Mouse (Mus musculus): ENCODE data around the gene Tbcel. TPM values are rescaled to one million over a fixed set of nuclear protein-coding genes. Genes with fewer than 3 reads are reported as not detected.
A peak's percentile ranks its signal among the peaks of the same experiment; 100 is the strongest.

Tbcel gene
- polyA plus RNA-seq, 1 experiment from 2014 or later: 4.8 TPM

DNA sequence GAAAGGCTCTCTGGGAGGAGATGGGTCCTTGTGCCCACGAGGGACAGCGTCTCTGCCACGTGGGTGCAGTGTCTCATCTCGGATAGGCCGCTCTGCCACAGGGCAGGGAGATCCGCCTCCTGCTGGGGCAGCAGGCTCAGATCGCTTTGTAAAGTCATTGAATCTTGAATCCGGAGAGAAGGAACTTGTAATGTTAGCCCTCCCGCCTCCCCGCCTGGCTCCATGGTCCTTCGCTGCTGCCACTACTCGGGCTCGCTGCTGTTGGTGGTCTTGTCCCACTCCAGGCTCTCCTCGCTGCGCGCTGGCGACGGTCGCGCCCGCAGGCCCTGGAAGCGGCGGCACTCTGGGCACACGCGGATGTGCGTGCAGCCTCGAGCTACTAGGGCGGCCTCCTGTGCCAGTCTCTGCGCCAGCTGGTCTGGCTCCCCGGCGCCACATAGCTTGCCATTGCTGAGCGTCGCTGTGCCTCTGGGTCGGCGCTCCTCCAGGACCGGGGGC lies 13.0 kb upstream of the Tbcel start:
- 11% methylated on average over 36 of the region's 36 CpGs for WGBS
- no peak overlapping the region for H3K27ac ChIP-seq (ENCODE audit: low read length)
- H3K9ac ChIP-seq (ENCODE audit: low read length): peak overlapping the region; percentile 53
- H3K4me1 ChIP-seq (replicated peaks; ENCODE audit: control insufficient read depth, insufficient read depth, low read length): peaks cover 5% of the 10 kb centered on the region; the same call in 1 of the 2 replicates
- H3K4me2 ChIP-seq (ENCODE audit: low read depth, low read length): peak overlapping the region; percentile 56
- no peaks in the 10 kb centered on the region for H3K36me3 ChIP-seq (ENCODE audit: control insufficient read depth, insufficient read depth, low read length)
- H3K4me3 ChIP-seq (ENCODE audit: low read length): peak overlapping the region; percentile 35
- H3K27me3 ChIP-seq (ENCODE audit: control insufficient read depth, insufficient read depth, low read depth, low read length): no peaks in the 10 kb centered on the region; the same call in 1 of the 2 replicates
- H3K9me3 ChIP-seq (ENCODE audit: control insufficient read depth, low read length): no peaks in the 10 kb centered on the region
- ATAC-seq (ENCODE audit: low read depth): peak; percentile 77

DNA sequence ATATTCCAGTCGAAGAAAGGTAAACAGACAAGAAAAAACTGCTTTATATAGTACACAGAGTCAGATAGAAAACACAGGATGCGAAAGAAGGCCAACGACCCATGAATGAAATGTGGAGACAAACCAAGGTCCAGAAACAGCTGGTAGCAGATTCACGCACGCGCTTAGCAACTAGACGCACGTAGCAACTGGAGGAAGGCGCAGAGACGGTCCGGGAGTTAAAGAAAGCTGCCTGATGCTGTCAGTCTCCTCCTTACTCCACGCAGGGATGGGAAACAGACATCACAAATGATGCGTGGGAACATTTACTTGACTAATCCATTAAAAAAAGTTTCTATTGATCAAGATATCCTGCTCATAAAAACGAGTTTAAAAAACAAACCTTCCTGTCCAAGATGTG lies 10.6 kb upstream of the Tbcel start:
- Histone ChIP-seq H3K4me2 (ENCODE audit: low read depth, low read length) (no peak overlapping the region), H3K4me1 (replicated peaks; ENCODE audit: control insufficient read depth, insufficient read depth, low read length) (peaks cover 5% of the 10 kb centered on the region; the same call in 1 of the 2 replicates), H3K27me3 (ENCODE audit: control insufficient read depth, insufficient read depth, low read depth, low read length) (no peaks in the 10 kb centered on the region; the same call in 1 of the 2 replicates), H3K9me3 (ENCODE audit: control insufficient read depth, low read length) (no peaks in the 10 kb centered on the region), H3K27ac (ENCODE audit: low read length) (no peak overlapping the region), H3K36me3 (ENCODE audit: control insufficient read depth, insufficient read depth, low read length) (no peaks in the 10 kb centered on the region), H3K4me3 (ENCODE audit: low read length) (no peak overlapping the region), H3K9ac (ENCODE audit: low read length) (no peak overlapping the region)
- WGBS: 52% methylated on average over 14 of the region's 14 CpGs
- ATAC-seq (ENCODE audit: low read depth): no peak

DNA sequence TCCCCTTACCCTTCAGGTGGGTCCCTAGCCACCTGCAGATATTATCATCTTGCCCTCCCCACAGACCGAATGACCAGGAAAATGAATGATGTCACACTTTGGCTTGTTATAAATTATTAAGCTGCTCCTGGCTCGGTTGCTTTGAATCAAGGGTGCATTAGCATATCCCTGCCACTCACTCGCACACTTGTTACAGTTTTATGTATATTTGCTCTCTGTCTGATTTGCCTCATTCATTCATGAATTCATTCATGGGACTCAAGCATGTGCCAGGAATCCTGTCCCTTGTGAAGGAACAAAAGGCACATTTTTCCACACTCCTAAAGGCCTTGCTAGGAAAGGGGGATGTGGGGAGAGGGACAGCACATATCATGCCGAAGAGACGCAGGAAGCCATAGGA lies 5.5 kb upstream of the Tbcel start:
- H3K27ac ChIP-seq (ENCODE audit: low read length): no peak overlapping the region
- H3K36me3 ChIP-seq (ENCODE audit: control insufficient read depth, insufficient read depth, low read length): no peaks in the 10 kb centered on the region
- H3K27me3 ChIP-seq (ENCODE audit: control insufficient read depth, insufficient read depth, low read depth, low read length): no peaks in the 10 kb centered on the region
- no peak overlapping the region for H3K4me2 ChIP-seq (ENCODE audit: low read depth, low read length)
- no peak overlapping the region for H3K9ac ChIP-seq (ENCODE audit: low read length)
- peak; percentile 64 for ATAC-seq (ENCODE audit: low read depth)
- no peaks in the 10 kb centered on the region for H3K9me3 ChIP-seq (ENCODE audit: control insufficient read depth, low read length)
- 51% methylated on average over 5 of the region's 5 CpGs for WGBS
- peaks cover 7% of the 10 kb centered on the region; the same call in 1 of the 2 replicates for H3K4me1 ChIP-seq (replicated peaks; ENCODE audit: control insufficient read depth, insufficient read depth, low read length)
- H3K4me3 ChIP-seq (ENCODE audit: low read length): no peak overlapping the region

DNA sequence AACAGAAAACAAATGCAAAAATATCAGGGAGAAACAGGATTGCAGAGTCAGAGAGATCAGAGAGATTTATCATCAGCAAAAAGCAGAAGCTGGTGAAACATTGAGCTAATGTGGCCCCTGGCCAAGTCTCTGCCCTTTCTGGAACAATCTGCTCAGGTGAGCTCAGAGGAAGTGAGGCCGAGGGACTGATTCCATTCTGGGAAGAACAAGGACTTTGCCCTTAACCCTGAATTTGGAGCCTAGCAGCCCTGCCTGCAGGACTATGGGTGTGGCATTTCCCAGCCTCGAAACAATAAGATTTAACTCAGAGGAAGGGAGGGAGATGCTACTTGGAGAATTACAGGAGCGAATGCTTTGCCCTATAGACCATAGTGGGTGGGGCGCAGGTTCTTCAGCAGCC lies 4.7 kb upstream of the Tbcel start:
- ATAC-seq (ENCODE audit: low read depth): no peak
- H3K27me3 ChIP-seq (ENCODE audit: control insufficient read depth, insufficient read depth, low read depth, low read length): no peaks in the 10 kb centered on the region
- no peak overlapping the region for H3K4me2 ChIP-seq (ENCODE audit: low read depth, low read length)
- no peak overlapping the region for H3K27ac ChIP-seq (ENCODE audit: low read length)
- H3K4me3 ChIP-seq (ENCODE audit: low read length): no peak overlapping the region
- WGBS: 48% methylated on average over 4 of the region's 4 CpGs
- no peak overlapping the region for H3K9ac ChIP-seq (ENCODE audit: low read length)
- H3K9me3 ChIP-seq (ENCODE audit: control insufficient read depth, low read length): no peaks in the 10 kb centered on the region
- H3K36me3 ChIP-seq (ENCODE audit: control insufficient read depth, insufficient read depth, low read length): no peaks in the 10 kb centered on the region
- peaks cover 7% of the 10 kb centered on the region; the same call in 1 of the 2 replicates for H3K4me1 ChIP-seq (replicated peaks; ENCODE audit: control insufficient read depth, insufficient read depth, low read length)

DNA sequence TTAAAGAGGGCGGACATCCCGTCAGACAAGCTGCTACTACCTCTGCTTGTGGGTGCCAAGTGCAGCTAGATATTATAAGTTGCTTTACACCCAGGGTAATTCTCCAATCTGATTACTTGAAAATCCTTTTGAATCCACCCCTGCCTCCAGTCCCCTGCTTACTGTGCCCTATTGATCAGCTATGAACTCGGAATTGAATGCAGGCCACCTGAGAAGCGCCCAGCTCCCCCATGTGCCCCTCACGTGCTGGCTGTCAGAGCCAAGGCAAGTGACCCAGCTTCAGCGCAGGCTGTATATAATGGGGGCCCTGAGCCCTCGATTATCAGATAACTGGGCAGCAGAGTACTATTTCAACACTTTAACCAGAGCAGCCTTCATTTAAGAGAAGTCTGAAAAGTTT lies 626 bp upstream of the Tbcel start:
- no peak overlapping the region for H3K4me3 ChIP-seq (ENCODE audit: low read length)
- H3K4me1 ChIP-seq (replicated peaks; ENCODE audit: control insufficient read depth, insufficient read depth, low read length): peaks cover 7% of the 10 kb centered on the region; the same call in 1 of the 2 replicates
- no peak overlapping the region for H3K9ac ChIP-seq (ENCODE audit: low read length)
- no peak for ATAC-seq (ENCODE audit: low read depth)
- no peaks in the 10 kb centered on the region for H3K36me3 ChIP-seq (ENCODE audit: control insufficient read depth, insufficient read depth, low read length)
- WGBS: 50% methylated on average over 7 of the region's 7 CpGs
- H3K9me3 ChIP-seq (ENCODE audit: control insufficient read depth, low read length): no peaks in the 10 kb centered on the region
- no peaks in the 10 kb centered on the region for H3K27me3 ChIP-seq (ENCODE audit: control insufficient read depth, insufficient read depth, low read depth, low read length)
- H3K4me2 ChIP-seq (ENCODE audit: low read depth, low read length): no peak overlapping the region
- H3K27ac ChIP-seq (ENCODE audit: low read length): no peak overlapping the region

DNA sequence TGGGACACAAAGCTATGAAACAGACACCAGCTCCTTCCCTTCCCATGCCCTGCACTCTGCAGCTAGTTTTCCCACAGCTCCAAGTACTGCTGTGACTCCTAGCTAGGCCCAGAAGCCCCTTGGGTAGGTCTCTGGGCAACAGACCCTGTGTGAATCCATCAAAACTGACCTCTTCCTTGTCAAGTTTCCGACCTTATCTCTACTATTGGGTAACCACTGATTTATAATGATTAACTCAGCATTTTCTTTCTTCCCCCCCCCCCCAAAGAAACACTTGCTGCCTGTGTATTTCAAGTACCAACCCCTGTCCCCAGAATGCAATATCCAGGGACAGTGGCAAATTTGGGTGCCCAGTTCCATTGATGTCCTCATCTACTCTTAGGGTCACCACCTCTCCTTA lies 587 bp downstream of the Tbcel start:
- WGBS: 23% methylated on average over 1 of the region's 1 CpGs
- H3K4me2 ChIP-seq (ENCODE audit: low read depth, low read length): no peak overlapping the region
- no peak overlapping the region for H3K9ac ChIP-seq (ENCODE audit: low read length)
- no peak overlapping the region for H3K4me3 ChIP-seq (ENCODE audit: low read length)
- no peaks in the 10 kb centered on the region for H3K9me3 ChIP-seq (ENCODE audit: control insufficient read depth, low read length)
- H3K4me1 ChIP-seq (replicated peaks; ENCODE audit: control insufficient read depth, insufficient read depth, low read length): no peaks in the 10 kb centered on the region
- H3K27ac ChIP-seq (ENCODE audit: low read length): no peak overlapping the region
- H3K27me3 ChIP-seq (ENCODE audit: control insufficient read depth, insufficient read depth, low read depth, low read length): no peaks in the 10 kb centered on the region
- ATAC-seq (ENCODE audit: low read depth): no peak
- no peaks in the 10 kb centered on the region for H3K36me3 ChIP-seq (ENCODE audit: control insufficient read depth, insufficient read depth, low read length)

DNA sequence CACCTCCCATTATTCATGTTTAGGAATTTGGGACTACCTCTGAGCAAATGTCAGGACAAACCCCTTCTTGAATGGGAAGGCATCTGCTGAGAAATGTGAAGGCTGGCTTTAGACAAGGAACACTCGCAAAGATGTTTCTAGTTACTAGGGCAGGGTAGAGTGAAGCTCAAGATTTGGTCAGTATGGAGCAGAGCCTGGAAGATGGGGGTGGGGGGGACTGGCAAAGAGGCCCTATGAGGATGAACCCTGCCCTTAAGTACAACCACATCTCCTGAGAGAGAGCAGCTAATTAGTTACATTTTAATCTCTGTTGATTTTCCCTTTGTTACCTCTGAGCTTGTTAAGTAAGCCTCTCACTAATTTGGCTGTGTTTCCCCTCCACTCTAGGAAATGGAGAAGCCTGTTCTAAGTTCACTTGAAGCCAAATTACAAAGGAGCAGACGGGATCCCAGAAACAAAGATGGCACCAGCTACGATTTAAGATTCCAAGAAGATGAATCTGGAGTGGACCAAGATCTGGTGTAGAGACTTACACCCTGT lies 2.6 kb downstream of the Tbcel start:
- no peak for ATAC-seq (ENCODE audit: low read depth)
- 79% methylated on average over 3 of the region's 3 CpGs for WGBS
- no peak overlapping the region for H3K4me2 ChIP-seq (ENCODE audit: low read depth, low read length)

DNA sequence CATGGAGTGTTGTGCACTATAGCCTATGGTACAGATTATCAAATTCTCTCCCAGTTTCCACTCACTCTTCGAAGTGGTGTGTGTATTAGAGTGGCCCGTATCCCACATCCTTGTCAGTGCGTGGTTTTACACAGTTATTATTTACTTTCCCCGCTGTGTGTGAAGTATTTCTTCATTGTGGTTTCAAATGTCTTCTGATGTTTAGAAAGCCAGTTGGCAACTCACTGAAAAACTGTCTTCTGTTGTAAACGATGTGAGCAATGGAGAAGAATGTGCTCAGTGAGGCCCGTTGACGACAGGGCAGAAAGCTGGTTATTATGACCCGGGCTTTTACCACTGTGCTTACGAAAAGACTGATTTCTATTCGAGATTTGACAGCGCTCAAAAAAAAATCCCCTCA lies 3.0 kb downstream of the Tbcel start:
- Histone ChIP-seq H3K4me2 (ENCODE audit: low read depth, low read length) (no peak overlapping the region), H3K27me3 (ENCODE audit: control insufficient read depth, insufficient read depth, low read depth, low read length) (no peaks in the 10 kb centered on the region), H3K4me3 (ENCODE audit: low read length) (no peak overlapping the region), H3K9ac (ENCODE audit: low read length) (no peak overlapping the region), H3K27ac (ENCODE audit: low read length) (no peak overlapping the region), H3K4me1 (replicated peaks; ENCODE audit: control insufficient read depth, insufficient read depth, low read length) (no peaks in the 10 kb centered on the region), H3K36me3 (ENCODE audit: control insufficient read depth, insufficient read depth, low read length) (no peaks in the 10 kb centered on the region), H3K9me3 (ENCODE audit: control insufficient read depth, low read length) (no peaks in the 10 kb centered on the region)
- WGBS: 43% methylated on average over 11 of the region's 11 CpGs
- ATAC-seq (ENCODE audit: low read depth): no peak

More for the DNA sequence above, 2.6 kb downstream of the Tbcel start:
- Histone ChIP-seq H3K9me3 (ENCODE audit: control insufficient read depth, low read length) (no peaks in the 10 kb centered on the region), H3K4me1 (replicated peaks; ENCODE audit: control insufficient read depth, insufficient read depth, low read length) (no peaks in the 10 kb centered on the region), H3K36me3 (ENCODE audit: control insufficient read depth, insufficient read depth, low read length) (no peaks in the 10 kb centered on the region), H3K9ac (ENCODE audit: low read length) (no peak overlapping the region), H3K27ac (ENCODE audit: low read length) (no peak overlapping the region), H3K4me3 (ENCODE audit: low read length) (no peak overlapping the region), H3K27me3 (ENCODE audit: control insufficient read depth, insufficient read depth, low read depth, low read length) (no peaks in the 10 kb centered on the region)

DNA sequence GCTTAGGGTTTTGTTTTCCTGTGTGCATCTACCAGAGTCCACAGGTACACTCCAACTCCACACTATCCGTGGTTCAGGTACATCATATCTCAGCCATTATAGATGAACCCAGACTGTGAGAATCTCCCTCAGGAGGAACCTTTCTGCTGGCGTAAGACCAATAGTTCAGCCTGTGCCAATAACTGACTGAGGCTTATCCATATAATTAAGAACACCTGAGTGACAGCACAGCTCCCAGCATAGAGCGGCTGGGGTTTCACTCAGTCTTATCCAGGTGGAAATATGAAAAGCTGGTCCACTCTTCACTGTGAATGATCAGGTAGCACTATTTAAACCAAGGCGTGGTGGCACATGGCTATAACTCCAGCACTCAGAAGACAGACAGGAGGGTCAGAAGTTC lies 3.9 kb downstream of the Tbcel start:
- Histone ChIP-seq H3K27me3 (ENCODE audit: control insufficient read depth, insufficient read depth, low read depth, low read length) (no peaks in the 10 kb centered on the region), H3K27ac (ENCODE audit: low read length) (no peak overlapping the region), H3K4me3 (ENCODE audit: low read length) (no peak overlapping the region), H3K4me2 (ENCODE audit: low read depth, low read length) (no peak overlapping the region), H3K9ac (ENCODE audit: low read length) (no peak overlapping the region), H3K4me1 (replicated peaks; ENCODE audit: control insufficient read depth, insufficient read depth, low read length) (no peaks in the 10 kb centered on the region), H3K36me3 (ENCODE audit: control insufficient read depth, insufficient read depth, low read length) (no peaks in the 10 kb centered on the region), H3K9me3 (ENCODE audit: control insufficient read depth, low read length) (no peaks in the 10 kb centered on the region)
- no peak for ATAC-seq (ENCODE audit: low read depth)
- WGBS: 76% methylated on average over 4 of the region's 4 CpGs

DNA sequence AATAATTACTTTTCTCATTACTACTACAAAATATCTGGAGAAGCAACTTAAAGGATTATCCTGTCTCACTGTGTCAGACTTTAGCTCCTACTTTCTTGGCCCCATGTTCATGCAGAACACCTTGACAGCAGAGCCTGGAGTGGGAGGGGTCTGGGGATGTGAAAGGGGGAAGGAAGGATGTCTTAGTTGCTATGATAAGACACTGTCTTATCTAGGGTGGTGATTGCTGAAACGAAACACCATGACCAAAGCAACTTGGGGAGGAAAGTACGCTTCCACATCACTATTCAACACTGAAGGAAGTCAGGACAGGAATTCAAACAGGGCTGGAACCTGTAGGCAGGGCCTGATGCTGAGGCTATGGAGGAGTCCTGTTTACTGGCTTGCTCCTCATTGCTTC lies 11.3 kb downstream of the Tbcel start:
- Histone ChIP-seq H3K27ac (ENCODE audit: low read length) (no peak overlapping the region), H3K9me3 (ENCODE audit: control insufficient read depth, low read length) (no peaks in the 10 kb centered on the region), H3K4me3 (ENCODE audit: low read length) (no peak overlapping the region), H3K4me2 (ENCODE audit: low read depth, low read length) (no peak overlapping the region), H3K27me3 (ENCODE audit: control insufficient read depth, insufficient read depth, low read depth, low read length) (no peaks in the 10 kb centered on the region), H3K9ac (ENCODE audit: low read length) (no peak overlapping the region), H3K36me3 (ENCODE audit: control insufficient read depth, insufficient read depth, low read length) (no peaks in the 10 kb centered on the region), H3K4me1 (replicated peaks; ENCODE audit: control insufficient read depth, insufficient read depth, low read length) (no peaks in the 10 kb centered on the region)
- no peak for ATAC-seq (ENCODE audit: low read depth)
- 65% methylated on average over 2 of the region's 2 CpGs for WGBS

Measured in lung, embryonic 16.5 days (tissue).